Mouse (Mus musculus) testis, adult 2 months (tissue): ENCODE measurements at regions not wholly inside any gene's neighbourhood (a gene's known extent, or its start where the extent isn't known, plus 50 kb on each side); places are given as distances from the start of the nearest gene placed in this dataset.

Source experiments
- CTCF ChIP-seq: fragments of 200-500 bp; IDR thresholded peaks from 2 replicates; pipeline ENCODE4 v1.5.1; 2012; ENCODE audit warnings: low read depth, mild to moderate bottlenecking, inconsistent platforms, low read length, moderate library complexity; ENCODE audit not compliant: control insufficient read depth, insufficient read depth, insufficient replicate concordance
- POLR2A ChIP-seq: fragments of 200-500 bp; IDR thresholded peaks from 2 replicates; pipeline ENCODE4 v1.6.1; 2012; ENCODE audit warnings: low read depth, mild to moderate bottlenecking, inconsistent platforms, low read length, moderate library complexity; ENCODE audit not compliant: control insufficient read depth

GRCm38 (mm10) chr17:83010845-83011244 lies 204.2 kb upstream of the Pkdcc start:
- no peak for TF ChIP-seq CTCF
- no peak for TF ChIP-seq POLR2A
